Mouse (Mus musculus): ENCODE data around the gene Nusap1. TPM values are rescaled to one million over a fixed set of nuclear protein-coding genes. Genes with fewer than 3 reads are reported as not detected.

The Nusap1 gene
- polyA plus RNA-seq, 1 experiment from 2014 or later: 41.9 TPM

GRCm38 (mm10) chr2:119698472-119698871 lies 80.4 kb downstream of the Nusap1 start:
- Histone ChIP-seq H3K27ac (ENCODE audit: low read depth, low read length) (no peak overlapping the region), H3K4me2 (ENCODE audit: low read length) (no peak overlapping the region), H3K27me3 (replicated peaks; ENCODE audit: control insufficient read depth, insufficient read depth, low read length) (no peaks in the 10 kb centered on the region), H3K4me3 (ENCODE audit: low read depth, low read length) (no peak overlapping the region), H3K4me1 (ENCODE audit: control insufficient read depth, insufficient read depth, low read length) (no peaks in the 10 kb centered on the region), H3K9me3 (replicated peaks; ENCODE audit: control insufficient read depth, low read length) (no peaks in the 10 kb centered on the region), H3K36me3 (ENCODE audit: control insufficient read depth, insufficient read depth, low read length) (peaks cover 26% of the 10 kb centered on the region), H3K9ac (ENCODE audit: low read length) (no peak overlapping the region)
- DNase-seq (ENCODE audit: low spot score) (no peak), ATAC-seq (no peak)
- WGBS: 82% methylated on average over 2 of the region's 2 CpGs

DNA sequence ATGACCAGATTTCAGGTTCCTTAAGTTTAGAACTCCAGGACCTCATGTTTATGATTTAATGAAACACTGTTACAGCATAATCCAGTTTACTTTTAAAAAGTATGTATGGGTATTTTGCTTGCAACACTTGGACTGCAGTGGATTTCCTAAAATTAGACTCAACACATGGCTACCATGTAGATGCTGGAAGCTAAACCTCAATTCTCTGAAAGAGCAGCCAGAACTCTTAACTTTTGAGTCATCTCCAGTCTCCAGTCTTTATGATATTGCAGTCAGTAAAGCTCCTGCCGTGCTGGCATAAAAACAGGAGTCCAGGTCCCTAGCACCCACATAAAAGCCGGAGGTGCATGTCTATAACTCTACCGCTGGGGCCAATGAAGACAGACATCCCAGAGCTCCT lies 81.9 kb downstream of the Nusap1 start:
- ATAC-seq: no peak
- H3K36me3 ChIP-seq (ENCODE audit: control insufficient read depth, insufficient read depth, low read length): peaks cover 25% of the 10 kb centered on the region
- no peak overlapping the region for H3K4me2 ChIP-seq (ENCODE audit: low read length)

More for the DNA sequence above, 81.9 kb downstream of the Nusap1 start:
- no peak for DNase-seq (ENCODE audit: low spot score)
- Histone ChIP-seq H3K9ac (ENCODE audit: low read length) (no peak overlapping the region), H3K4me3 (ENCODE audit: low read depth, low read length) (no peak overlapping the region), H3K27ac (ENCODE audit: low read depth, low read length) (no peak overlapping the region), H3K27me3 (replicated peaks; ENCODE audit: control insufficient read depth, insufficient read depth, low read length) (no peaks in the 10 kb centered on the region), H3K9me3 (replicated peaks; ENCODE audit: control insufficient read depth, low read length) (no peaks in the 10 kb centered on the region), H3K4me1 (ENCODE audit: control insufficient read depth, insufficient read depth, low read length) (no peaks in the 10 kb centered on the region)
- 98% methylated on average over 3 of the region's 3 CpGs for WGBS

Other genes starting within 250 kb of the Nusap1 start
- 3.9 and 4.3 TPM in 2 replicates for gene Ino80, start 140.6 kb upstream of the Nusap1 start, polyA plus RNA-seq (2014; fragmentation: Nextera tagmentation; extraction: Ambion mirVana)
- 0.29 and 0.36 TPM in 2 replicates for gene Exd1, start 70.7 kb upstream of the Nusap1 start, polyA plus RNA-seq (2014; fragmentation: Nextera tagmentation; extraction: Ambion mirVana)
- 72.3 and 75.5 TPM in 2 replicates for gene Chp1, start 70.6 kb upstream of the Nusap1 start, polyA plus RNA-seq (2014; fragmentation: Nextera tagmentation; extraction: Ambion mirVana)
- gene Oip5, start 171 bp downstream of the Nusap1 start, polyA plus RNA-seq (2014; fragmentation: Nextera tagmentation; extraction: Ambion mirVana): 13.2 and 14.8 TPM in 2 replicates
- 36.7 and 37.6 TPM in 2 replicates for gene Ndufaf1, start 44.5 kb downstream of the Nusap1 start, polyA plus RNA-seq (2014; fragmentation: Nextera tagmentation; extraction: Ambion mirVana)
- 32.6 and 38.0 TPM in 2 replicates for gene Rtf1, start 56.8 kb downstream of the Nusap1 start, polyA plus RNA-seq (2014; fragmentation: Nextera tagmentation; extraction: Ambion mirVana)
- gene Itpka, start 124.0 kb downstream of the Nusap1 start, polyA plus RNA-seq (2014; fragmentation: Nextera tagmentation; extraction: Ambion mirVana): 0.61 and 0.78 TPM in 2 replicates
- 0.29 and 0.37 TPM in 2 replicates for gene Ltk, start 142.1 kb downstream of the Nusap1 start, polyA plus RNA-seq (2014; fragmentation: Nextera tagmentation; extraction: Ambion mirVana)
- gene Rpap1, start 169.2 kb downstream of the Nusap1 start, polyA plus RNA-seq (2014; fragmentation: Nextera tagmentation; extraction: Ambion mirVana): 12.8 and 16.0 TPM in 2 replicates
- 14.3 TPM in 2 replicates for gene Tyro3, start 179.4 kb downstream of the Nusap1 start, polyA plus RNA-seq (2014; fragmentation: Nextera tagmentation; extraction: Ambion mirVana)

Data from forebrain, embryonic 14.5 days (tissue).